Mouse (Mus musculus) MEL (cell line): ENCODE measurements at regions not wholly inside any gene's neighbourhood (a gene's known extent, or its start where the extent isn't known, plus 50 kb on each side); places are given as distances from the start of the nearest gene placed in this dataset.

Experiments
- DNase-seq: peaks from one replicate; pipeline ENCODE4 v3.0.0; 2011; ENCODE audit warnings: low read depth, low spot score
- H3K27ac ChIP-seq: 2 replicates; pipeline ENCODE4 v1.5.1; 2012; ENCODE audit warnings: low read depth, mild to moderate bottlenecking, control low read depth, low read length, moderate library complexity; ENCODE audit not compliant: control insufficient read depth
- H3K27me3 ChIP-seq, 2 experiments: fragments of 150-350 bp in 1 of 2; sonication (generic) in 1 of 2; 2 replicates each; pipeline ENCODE4 v1.6.1; 2012; ENCODE audit warnings: low read length in 2 of 2, mild to moderate bottlenecking in 2 of 2, improper control_type of control experiment in 1 of 2, moderate library complexity in 1 of 2; ENCODE audit not compliant: insufficient read depth in 2 of 2, control insufficient read depth in 1 of 2
- H3K36me3 ChIP-seq, 2 experiments: 2 replicates each; pipeline ENCODE4 v1.6.1; 2012 to 2014; ENCODE audit warnings: low read length in 2 of 2, improper control_type of control experiment in 1 of 2, inconsistent platforms in 1 of 2, mild to moderate bottlenecking in 1 of 2; ENCODE audit not compliant: insufficient read depth in 2 of 2, control insufficient read depth in 1 of 2
- H3K4me1 ChIP-seq, 2 experiments: fragments of 150-350 bp in 1 of 2; sonication (generic) in 1 of 2; 2 replicates each; pipeline ENCODE4 v1.6.1; 2012; ENCODE audit warnings: low read length in 2 of 2, improper control_type of control experiment in 1 of 2, mild to moderate bottlenecking in 1 of 2; ENCODE audit not compliant: insufficient read depth in 2 of 2, control insufficient read depth in 1 of 2
- H3K4me3 ChIP-seq, 2 experiments: fragments of 150-350 bp in 1 of 2; sonication (generic) in 1 of 2; 2 replicates each; pipeline ENCODE4 v1.5.1; 2012; ENCODE audit warnings: low read depth in 2 of 2, low read length in 2 of 2, mild to moderate bottlenecking in 2 of 2, moderate library complexity in 2 of 2, control low read depth in 1 of 2, improper control_type of control experiment in 1 of 2; ENCODE audit not compliant: control insufficient read depth in 1 of 2, insufficient read depth in 1 of 2
- H3K79me2 ChIP-seq: 2 replicates; pipeline ENCODE4 v1.6.1; 2012; ENCODE audit warnings: mild to moderate bottlenecking, low read length, moderate library complexity; ENCODE audit not compliant: control insufficient read depth, poor library complexity, insufficient read depth
- H3K9ac ChIP-seq: 2 replicates; pipeline ENCODE4 v1.6.1; 2012; ENCODE audit warnings: low read depth, mild to moderate bottlenecking, control low read depth, low read length, moderate library complexity; ENCODE audit not compliant: control insufficient read depth, poor library complexity, severe bottlenecking
- H3K9me3 ChIP-seq: fragments of 150-350 bp; sonication (generic); replicated peaks from 2 replicates; pipeline ENCODE4 v1.6.1; 2012; ENCODE audit warnings: mild to moderate bottlenecking, low read length, improper control_type of control experiment, moderate library complexity; ENCODE audit not compliant: insufficient read depth
- EP300 ChIP-seq, 2 experiments: IDR thresholded peaks; 2 replicates each; pipeline ENCODE4 v1.6.1; 2011; ENCODE audit warnings: improper control_type of control experiment in 2 of 2, low read length in 2 of 2, low read depth in 1 of 2, mild to moderate bottlenecking in 1 of 2
- ETS1 ChIP-seq: IDR thresholded peaks from 2 replicates; pipeline ENCODE4 v1.6.1; 2012; ENCODE audit warnings: low read depth, mild to moderate bottlenecking, inconsistent platforms, low read length, improper control_type of control experiment, moderate library complexity
- GATA1 ChIP-seq: IDR thresholded peaks from 2 replicates; pipeline ENCODE4 v1.6.1; 2011; ENCODE audit warnings: low read depth, low read length, improper control_type of control experiment
- JUND ChIP-seq: IDR thresholded peaks from 2 replicates; pipeline ENCODE4 v1.6.1; 2011; ENCODE audit warnings: low read depth, mild to moderate bottlenecking, improper control_type of control experiment, low read length
- MYB ChIP-seq: IDR thresholded peaks from 2 replicates; pipeline ENCODE4 v1.6.1; 2011; ENCODE audit warnings: mild to moderate bottlenecking, low read depth, low read length, improper control_type of control experiment
- NELFE ChIP-seq: IDR thresholded peaks from 2 replicates; pipeline ENCODE4 v1.6.1; 2011; ENCODE audit warnings: low read depth, low read length, improper control_type of control experiment
- NRF1 ChIP-seq: IDR thresholded peaks from 2 replicates; pipeline ENCODE4 v1.6.1; 2014; ENCODE audit warnings: low read depth, mild to moderate bottlenecking, inconsistent platforms, low read length, improper control_type of control experiment, moderate library complexity; ENCODE audit not compliant: poor library complexity, insufficient read depth, severe bottlenecking
- POLR2A ChIP-seq, 2 experiments: IDR thresholded peaks; 2 replicates each; pipeline ENCODE4 v1.6.1; 2011 to 2012; ENCODE audit warnings: low read length in 2 of 2, mild to moderate bottlenecking in 2 of 2, control low read depth in 1 of 2, improper control_type of control experiment in 1 of 2, low read depth in 1 of 2, moderate library complexity in 1 of 2; ENCODE audit not compliant: control insufficient read depth in 1 of 2, insufficient read depth in 1 of 2, poor library complexity in 1 of 2
- POLR2AphosphoS5 ChIP-seq: IDR thresholded peaks from 2 replicates; pipeline ENCODE4 v1.6.1; 2012; ENCODE audit warnings: low read depth, borderline replicate concordance, mild to moderate bottlenecking, inconsistent platforms, low read length, moderate library complexity, mixed read lengths
- RCOR1 ChIP-seq: IDR thresholded peaks from 2 replicates; pipeline ENCODE4 v1.6.1; 2012; ENCODE audit warnings: low read depth, mild to moderate bottlenecking, inconsistent platforms, low read length, improper control_type of control experiment
- SIN3A ChIP-seq: IDR thresholded peaks from 2 replicates; pipeline ENCODE4 v1.6.1; 2012; ENCODE audit warnings: low read length, improper control_type of control experiment, inconsistent platforms
- TAL1 ChIP-seq: IDR thresholded peaks from 2 replicates; pipeline ENCODE4 v1.6.1; 2012; ENCODE audit warnings: mild to moderate bottlenecking, inconsistent platforms, low read length, moderate library complexity, mixed read lengths
- USF1 ChIP-seq: IDR thresholded peaks from 2 replicates; pipeline ENCODE4 v1.6.1; 2014; ENCODE audit warnings: low read depth, mild to moderate bottlenecking, inconsistent platforms, low read length, improper control_type of control experiment, moderate library complexity
- ZC3H11A ChIP-seq: IDR thresholded peaks from 2 replicates; pipeline ENCODE4 v1.6.1; 2012; ENCODE audit warnings: low read depth, mild to moderate bottlenecking, inconsistent platforms, low read length, improper control_type of control experiment
- ZKSCAN1 ChIP-seq: IDR thresholded peaks from 2 replicates; pipeline ENCODE4 v1.6.1; 2012; ENCODE audit warnings: low read depth, mild to moderate bottlenecking, inconsistent platforms, low read length, improper control_type of control experiment, moderate library complexity
- ZMIZ1 ChIP-seq: IDR thresholded peaks from 2 replicates; pipeline ENCODE4 v1.6.1; 2012; ENCODE audit warnings: low read depth, mild to moderate bottlenecking, inconsistent platforms, low read length, improper control_type of control experiment, moderate library complexity
- ZNF384 ChIP-seq: IDR thresholded peaks from 2 replicates; pipeline ENCODE4 v1.6.1; 2012; ENCODE audit warnings: low read depth, mild to moderate bottlenecking, inconsistent platforms, low read length, improper control_type of control experiment

DNA sequence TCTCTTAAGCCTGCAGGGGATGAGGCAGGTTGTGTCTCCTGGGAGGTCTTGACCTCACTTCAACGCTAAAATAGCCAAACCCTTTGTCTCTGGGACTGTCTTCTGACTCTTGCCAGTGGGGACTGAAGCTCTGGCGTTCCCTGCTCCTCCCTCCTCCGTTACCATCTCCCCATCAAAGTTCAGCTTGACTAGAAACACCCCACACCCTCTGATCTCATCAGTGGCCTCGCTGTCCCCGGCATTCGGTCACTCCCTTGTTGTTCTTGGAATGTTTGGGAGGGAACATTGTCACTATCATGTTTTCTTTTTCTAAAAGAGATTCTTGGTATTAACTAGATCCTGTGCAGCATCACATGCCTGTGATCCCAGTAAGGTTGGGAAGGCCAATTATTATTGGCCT lies 54.6 kb upstream of the Slc35c1 start:
- no peaks in the 10 kb centered on the region for H3K4me1 ChIP-seq
- no peak for TF ChIP-seq POLR2A (IDR thresholded peaks at IDR 0.05; ENCODE audit: control insufficient read depth in 1 of 2, insufficient read depth in 1 of 2, low read depth in 1 of 2, low read length in 2 of 2, poor library complexity in 1 of 2)
- no peak for TF ChIP-seq USF1
- TF ChIP-seq NELFE: no peak
- TF ChIP-seq SIN3A: no peak
- no peak for TF ChIP-seq ZMIZ1
- no peak for TF ChIP-seq GATA1
- TF ChIP-seq NRF1: no peak
- TF ChIP-seq EP300 (IDR thresholded peaks at IDR 0.05; ENCODE audit: low read depth in 1 of 2, low read length in 2 of 2): no peak
- TF ChIP-seq ZKSCAN1: no peak
- no peak for TF ChIP-seq POLR2AphosphoS5
- no peak for TF ChIP-seq ETS1
- no peaks in the 10 kb centered on the region for H3K36me3 ChIP-seq
- no peaks in the 10 kb centered on the region for H3K9me3 ChIP-seq
- no peaks in the 10 kb centered on the region for H3K79me2 ChIP-seq
- H3K4me3 ChIP-seq: no peak overlapping the region
- no peak overlapping the region for H3K27ac ChIP-seq
- no peak overlapping the region for H3K9ac ChIP-seq
- peaks cover 10 to 17% of the 10 kb centered on the region in 2 experiments for H3K27me3 ChIP-seq
- no peak for DNase-seq

DNA sequence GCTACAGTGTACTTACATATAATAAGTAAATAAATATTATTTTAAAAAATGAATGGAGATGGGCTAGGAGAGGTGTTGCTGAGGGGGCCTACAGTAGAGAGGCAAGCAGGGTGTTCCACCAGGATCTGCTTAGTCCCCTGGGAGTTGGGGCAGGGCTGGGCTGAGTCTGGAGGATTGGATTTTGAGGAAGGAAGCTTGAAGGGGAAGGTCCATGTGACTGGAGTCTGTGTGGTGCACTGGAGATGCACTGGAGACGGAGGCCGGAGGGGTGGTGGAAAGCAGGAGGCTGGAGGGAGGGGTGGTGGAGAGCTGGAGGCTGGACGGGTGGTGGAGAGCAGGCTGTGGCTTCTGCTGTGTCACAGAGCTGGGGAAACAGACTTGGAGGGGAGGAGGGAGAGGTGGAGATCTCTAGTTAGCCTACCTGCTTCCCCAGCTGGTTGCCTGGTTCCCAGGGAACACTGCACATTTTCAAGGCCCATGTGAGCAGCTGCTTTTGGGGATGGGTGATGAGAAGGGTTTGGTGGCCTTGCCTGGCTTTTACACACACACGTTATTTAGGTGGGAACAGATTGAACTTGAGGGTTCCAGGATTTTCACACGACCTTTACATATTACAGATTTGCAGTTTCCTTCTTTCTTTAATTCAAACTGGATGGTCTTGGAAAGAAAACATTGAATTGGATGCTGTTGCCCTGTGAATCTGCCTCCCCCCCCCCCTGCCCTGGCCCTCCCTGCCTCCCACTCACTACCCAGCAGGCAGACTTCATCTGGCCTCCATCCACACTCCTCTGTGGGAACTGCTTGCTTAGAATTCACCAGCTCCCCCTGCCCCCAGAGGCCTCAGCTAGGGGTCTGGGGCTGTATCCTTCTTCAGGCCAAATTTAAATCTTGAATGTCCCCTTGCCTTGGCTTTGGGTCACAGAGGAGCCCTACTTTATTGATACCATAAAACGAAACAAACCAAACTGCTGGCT lies 51.7 kb upstream of the Slc35c1 start:
- no peaks in the 10 kb centered on the region for H3K4me1 ChIP-seq
- no peaks in the 10 kb centered on the region for H3K36me3 ChIP-seq
- TF ChIP-seq RCOR1: no peak
- TF ChIP-seq MYB: no peak
- TF ChIP-seq ZC3H11A: no peak
- TF ChIP-seq USF1: no peak
- no peak for TF ChIP-seq GATA1
- no peak for TF ChIP-seq TAL1
- TF ChIP-seq JUND: no peak
- no peak for TF ChIP-seq ZNF384
- no peak for TF ChIP-seq SIN3A
- H3K79me2 ChIP-seq: no peaks in the 10 kb centered on the region
- H3K27me3 ChIP-seq: peaks cover 5 to 16% of the 10 kb centered on the region in 2 experiments
- DNase-seq: no peak
- H3K4me3 ChIP-seq: no peak overlapping the region
- no peaks in the 10 kb centered on the region for H3K9me3 ChIP-seq
- H3K27ac ChIP-seq: no peak overlapping the region
- no peak overlapping the region for H3K9ac ChIP-seq
